Mouse (Mus musculus) embryonic facial prominence, embryonic 11.5 days (tissue): ENCODE data around the gene Fgfrl1. TPM values are rescaled to one million over a fixed set of nuclear protein-coding genes. Genes with fewer than 3 reads are reported as not detected.

ENCODE experiments used
- ATAC-seq: fragments of 200-750 bp; cut with Nextera tagmentation; replicated peaks from 2 replicates; pipeline ENCODE4 v1.8.0; 2017; ENCODE audit warnings: low read depth; ENCODE audit not compliant: insufficient number of reproducible peaks, low FRiP score, low TSS enrichment
- DNase-seq: peaks from one replicate; pipeline ENCODE4 v3.0.0-alpha.2; 2015; ENCODE audit warnings: low spot score
- H3K27ac ChIP-seq: fragments of 300-500 bp; sonication (generic); replicated peaks from 2 replicates; pipeline ENCODE4 v1.5.1; 2014; ENCODE audit warnings: mild to moderate bottlenecking, low read depth, low read length, control low read depth
- H3K27me3 ChIP-seq: fragments of 300-500 bp; sonication (generic); 2 replicates; pipeline ENCODE4 v1.6.1; 2014; ENCODE audit warnings: mild to moderate bottlenecking, low read length, moderate library complexity, mixed read lengths; ENCODE audit not compliant: control insufficient read depth, insufficient read depth
- H3K36me3 ChIP-seq: fragments of 300-500 bp; sonication (generic); replicated peaks from 2 replicates; pipeline ENCODE4 v1.6.1; 2014; ENCODE audit warnings: low read depth, mild to moderate bottlenecking, low read length, moderate library complexity, mixed read lengths; ENCODE audit not compliant: control insufficient read depth, insufficient read depth
- H3K4me1 ChIP-seq: fragments of 300-500 bp; sonication (generic); 2 replicates; pipeline ENCODE4 v1.6.1; 2014; ENCODE audit warnings: low read length, mixed read lengths; ENCODE audit not compliant: control insufficient read depth, insufficient read depth
- H3K4me2 ChIP-seq: fragments of 300-500 bp; sonication (generic); 2 replicates; pipeline ENCODE4 v1.6.1; 2014; ENCODE audit warnings: low read depth, mild to moderate bottlenecking, control low read depth, low read length, moderate library complexity
- H3K4me3 ChIP-seq: fragments of 300-500 bp; sonication (generic); 2 replicates; pipeline ENCODE4 v1.5.1; 2014; ENCODE audit warnings: low read depth, low read length, control low read depth
- H3K9ac ChIP-seq: fragments of 300-500 bp; sonication (generic); replicated peaks from 2 replicates; pipeline ENCODE4 v1.6.1; 2014; ENCODE audit warnings: mild to moderate bottlenecking, control low read depth, low read length
- H3K9me3 ChIP-seq: fragments of 300-500 bp; sonication (generic); replicated peaks from 2 replicates; pipeline ENCODE4 v1.6.1; 2016; ENCODE audit warnings: mild to moderate bottlenecking, low read length, inconsistent platforms, mixed read lengths; ENCODE audit not compliant: control insufficient read depth
- WGBS: fragments of 180-500 bp; shearing (Covaris S2); extraction: QIAGEN DNeasy Blood & Tissue Kit; methylation state at CpG from one replicate; pipeline ENCODE4 v1.1.7; 2014; 5-methylcytosine and 5-hydroxymethylcytosine counted together
- polyA plus RNA-seq: library from polyadenylated mRNA; unstranded; fragments of >200 nt; fragmentation: Nextera tagmentation; extraction: Ambion mirVana; gene quantifications from 2 replicates; pipeline ENCODE4 v1.2.1, GENCODE M21; 2014

Fgfrl1 gene
- polyA plus RNA-seq = 21.4 and 22.4 TPM in 2 replicates

- Histone ChIP-seq H3K4me3 (peak within 1 kb of the TSS; percentile 91), H3K4me2 (peak within 1 kb of the TSS; percentile 75), H3K27me3 (no peaks in the 10 kb centered on the region; the same call in 1 of the 2 replicates), H3K9ac (peak within 1 kb of the TSS; percentile 18; the same call in 1 of the 2 replicates), H3K4me1 (no peaks in the 10 kb centered on the region; the same call in 1 of the 2 replicates), H3K36me3 (no peaks in the 10 kb centered on the region), H3K27ac (no peak within 1 kb of the TSS), H3K9me3 (no peaks in the 10 kb centered on the region)
- DNase-seq (peak; percentile 67), ATAC-seq (no peak)
- WGBS = 4% methylated on average over 17 of the region's 18 CpGs
These were observed at the start of gene Fgfrl1 for GRCm38 (mm10) chr5:108692271-108692670. Gene Fgfrl1 (plus strand): TSS chr5:108692382.

- no peak for ATAC-seq
- Histone ChIP-seq H3K9me3 (no peaks in the 10 kb centered on the region), H3K4me2 (no peak overlapping the region), H3K36me3 (no peaks in the 10 kb centered on the region; the same call in 1 of the 2 replicates), H3K4me3 (no peak overlapping the region), H3K9ac (no peak overlapping the region), H3K27me3 (no peaks in the 10 kb centered on the region), H3K4me1 (no peaks in the 10 kb centered on the region), H3K27ac (no peak overlapping the region)
- DNase-seq = no peak
- WGBS = 74% methylated on average over 2 of the region's 2 CpGs
These were observed 48.5 kb upstream of the Fgfrl1 start for GRCm38 (mm10) chr5:108643674-108644073.

GRCm38 (mm10) chr5:108645651-108646342 lies 46.4 kb upstream of the Fgfrl1 start:
- no peaks in the 10 kb centered on the region; the same call in 1 of the 2 replicates for H3K36me3 ChIP-seq
- no peak for DNase-seq

GRCm38 (mm10) chr5:108646343-108646660 lies 45.9 kb upstream of the Fgfrl1 start:
- 93% methylated on average over 3 of the region's 3 CpGs for WGBS

More at GRCm38 (mm10) chr5:108645651-108646342, 46.4 kb upstream of the Fgfrl1 start:
- 91% methylated on average over 9 of the region's 9 CpGs for WGBS
- Histone ChIP-seq H3K27me3 (no peaks in the 10 kb centered on the region), H3K4me3 (no peak overlapping the region), H3K4me1 (no peaks in the 10 kb centered on the region), H3K4me2 (no peak overlapping the region), H3K27ac (no peak overlapping the region), H3K9me3 (no peaks in the 10 kb centered on the region), H3K9ac (no peak overlapping the region)
- ATAC-seq = no peak

GRCm38 (mm10) chr5:108647311-108647710 lies 44.9 kb upstream of the Fgfrl1 start:
- Histone ChIP-seq H3K4me2 (no peak overlapping the region), H3K36me3 (no peaks in the 10 kb centered on the region; the same call in 1 of the 2 replicates), H3K27ac (no peak overlapping the region), H3K27me3 (no peaks in the 10 kb centered on the region), H3K9ac (no peak overlapping the region), H3K4me3 (no peak overlapping the region), H3K4me1 (no peaks in the 10 kb centered on the region), H3K9me3 (no peaks in the 10 kb centered on the region)
- DNase-seq = no peak
- 92% methylated on average over 2 of the region's 2 CpGs for WGBS
- no peak for ATAC-seq

More at GRCm38 (mm10) chr5:108646343-108646660, 45.9 kb upstream of the Fgfrl1 start:
- no peak overlapping the region for H3K9ac ChIP-seq
- no peak overlapping the region for H3K27ac ChIP-seq
- no peaks in the 10 kb centered on the region for H3K9me3 ChIP-seq
- DNase-seq (no peak), ATAC-seq (no peak)
- no peaks in the 10 kb centered on the region for H3K4me1 ChIP-seq
- no peak overlapping the region for H3K4me3 ChIP-seq
- no peaks in the 10 kb centered on the region; the same call in 1 of the 2 replicates for H3K36me3 ChIP-seq
- no peak overlapping the region for H3K4me2 ChIP-seq
- no peaks in the 10 kb centered on the region for H3K27me3 ChIP-seq

- no peaks in the 10 kb centered on the region for H3K9me3 ChIP-seq
- DNase-seq (no peak), ATAC-seq (no peak)
- H3K4me2 ChIP-seq = no peak overlapping the region
- H3K27ac ChIP-seq = no peak overlapping the region
- no peaks in the 10 kb centered on the region for H3K4me1 ChIP-seq
- no peak overlapping the region for H3K4me3 ChIP-seq
- WGBS = 77% methylated on average over 2 of the region's 2 CpGs
- no peak overlapping the region for H3K9ac ChIP-seq
- no peaks in the 10 kb centered on the region for H3K27me3 ChIP-seq
- no peaks in the 10 kb centered on the region; the same call in 1 of the 2 replicates for H3K36me3 ChIP-seq
These were observed 44.2 kb upstream of the Fgfrl1 start for GRCm38 (mm10) chr5:108647820-108648465.

- Histone ChIP-seq H3K9ac (no peak overlapping the region), H3K27me3 (no peaks in the 10 kb centered on the region), H3K4me2 (no peak overlapping the region), H3K36me3 (no peaks in the 10 kb centered on the region; the same call in 1 of the 2 replicates), H3K4me3 (no peak overlapping the region), H3K27ac (no peak overlapping the region), H3K4me1 (no peaks in the 10 kb centered on the region), H3K9me3 (no peaks in the 10 kb centered on the region)
- no peak for ATAC-seq
- no peak for DNase-seq
- 86% methylated on average over 11 of the region's 11 CpGs for WGBS
These were observed 43.1 kb upstream of the Fgfrl1 start for GRCm38 (mm10) chr5:108648937-108649576.

GRCm38 (mm10) chr5:108650341-108650740 lies 41.8 kb upstream of the Fgfrl1 start:
- WGBS = 88% methylated on average over 7 of the region's 7 CpGs
- no peak overlapping the region for H3K27ac ChIP-seq
- no peaks in the 10 kb centered on the region for H3K27me3 ChIP-seq
- no peaks in the 10 kb centered on the region for H3K4me1 ChIP-seq
- no peak overlapping the region for H3K9ac ChIP-seq
- no peak for ATAC-seq
- no peak overlapping the region for H3K4me3 ChIP-seq
- H3K9me3 ChIP-seq = no peaks in the 10 kb centered on the region
- H3K36me3 ChIP-seq = peaks cover 4% of the 10 kb centered on the region
- no peak for DNase-seq
- no peak overlapping the region for H3K4me2 ChIP-seq
